Mouse (Mus musculus) stomach, postnatal 0 days (tissue): ENCODE results near the gene Fastkd2. TPM values are rescaled to one million over a fixed set of nuclear protein-coding genes. Genes with fewer than 3 reads are reported as not detected.

Experiments
- ATAC-seq: fragments of 200-750 bp; cut with Nextera tagmentation; 2 replicates; pipeline ENCODE4 v1.8.0; 2017; ENCODE audit not compliant: low FRiP score, low TSS enrichment
- DNase-seq: peaks from one replicate; pipeline ENCODE4 v3.0.0-alpha.2; 2016; ENCODE audit warnings: low spot score
- H3K27ac ChIP-seq: fragments of 300-500 bp; sonication (generic); replicated peaks from 2 replicates; pipeline ENCODE4 v1.5.1; 2014; ENCODE audit warnings: mild to moderate bottlenecking, control low read depth
- H3K27me3 ChIP-seq: fragments of 300-500 bp; sonication (generic); 2 replicates; pipeline ENCODE4 v1.6.1; 2014; ENCODE audit warnings: low read length; ENCODE audit not compliant: control insufficient read depth, insufficient read depth
- H3K36me3 ChIP-seq: fragments of 300-500 bp; sonication (generic); 2 replicates; pipeline ENCODE4 v1.6.1; 2014; ENCODE audit warnings: low read length, mixed read lengths; ENCODE audit not compliant: control insufficient read depth, insufficient read depth
- H3K4me1 ChIP-seq: fragments of 300-500 bp; sonication (generic); replicated peaks from 2 replicates; pipeline ENCODE4 v1.6.1; 2014; ENCODE audit warnings: antibody characterized with exemption; ENCODE audit not compliant: control insufficient read depth, insufficient read depth
- H3K4me2 ChIP-seq: fragments of 300-500 bp; sonication (generic); replicated peaks from 2 replicates; pipeline ENCODE4 v1.6.1; 2014; ENCODE audit warnings: low read depth, mild to moderate bottlenecking, control low read depth, moderate library complexity
- H3K4me3 ChIP-seq: fragments of 300-500 bp; sonication (generic); 2 replicates; pipeline ENCODE4 v1.5.1; 2014; ENCODE audit warnings: low read depth, low read length, control low read depth
- H3K9ac ChIP-seq: fragments of 300-500 bp; sonication (generic); 2 replicates; pipeline ENCODE4 v1.6.1; 2014; ENCODE audit warnings: mild to moderate bottlenecking, low read length, control low read depth, mixed read lengths
- H3K9me3 ChIP-seq: fragments of 300-500 bp; sonication (generic); 2 replicates; pipeline ENCODE4 v1.6.1; 2016; ENCODE audit warnings: low read length; ENCODE audit not compliant: control insufficient read depth
- CTCF ChIP-seq: IDR thresholded peaks from 2 replicates; pipeline ENCODE4 v1.5.1; 2016; ENCODE audit warnings: antibody characterized with exemption, low read depth, mild to moderate bottlenecking, moderate library complexity
- EP300 ChIP-seq: optimal IDR thresholded peaks from 2 replicates; pipeline ENCODE3; 2016; ENCODE audit warnings: antibody characterized with exemption
- WGBS: fragments of 180-500 bp; shearing (Covaris S2); extraction: QIAGEN DNeasy Blood & Tissue Kit; methylation state at CpG from one replicate; pipeline ENCODE4 v1.1.7; 2014; 5-methylcytosine and 5-hydroxymethylcytosine counted together
- polyA plus RNA-seq: library from polyadenylated mRNA; unstranded; fragments of >200 nt; fragmentation: Nextera tagmentation; extraction: Ambion mirVana; gene quantifications from 2 replicates; pipeline ENCODE4 v1.2.1, GENCODE M21; 2015

The Fastkd2 gene
- polyA plus RNA-seq: 24.8 and 24.9 TPM in 2 replicates

DNA sequence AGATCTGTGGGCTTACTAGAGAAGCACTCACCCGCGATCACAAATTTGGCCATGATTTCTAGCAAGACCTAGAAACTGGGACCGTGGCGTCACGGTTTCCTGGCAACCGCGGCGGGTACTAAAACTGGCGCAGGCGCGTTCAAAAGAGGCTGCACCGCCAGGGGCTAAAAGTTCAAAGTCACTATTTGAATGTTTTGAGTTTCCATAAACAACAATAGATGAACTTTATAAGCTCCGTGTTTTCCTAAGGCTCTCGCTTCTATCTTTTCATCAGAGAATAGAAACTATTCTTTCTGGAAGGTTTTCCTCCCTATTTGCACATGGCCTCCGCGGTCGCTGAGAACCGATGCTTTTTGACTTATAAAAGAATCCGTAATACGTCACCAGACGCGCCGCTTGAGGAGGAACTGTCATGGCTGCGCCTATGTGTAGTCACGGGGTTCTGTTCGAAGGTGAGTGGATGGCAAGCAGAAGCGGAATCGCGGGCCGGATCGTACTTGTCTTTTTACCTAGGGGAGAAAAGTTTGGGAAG lies at the start of gene Fastkd2, which contains the start of gene Mdh1b:
TSS of gene Fastkd2 (plus strand) at position 375 of the 532 bp plus-strand sequence.
TSS of gene Mdh1b (minus strand) at position 79 of the 532 bp plus-strand sequence.
- peak within 1 kb of the TSS; percentile 58 for H3K4me2 ChIP-seq
- no peaks in the 10 kb centered on the region for H3K36me3 ChIP-seq
- peak within 1 kb of the TSS; percentile 64 for H3K4me3 ChIP-seq
- peak; percentile 90 for DNase-seq
- H3K27ac ChIP-seq: no peak within 1 kb of the TSS
- H3K4me1 ChIP-seq: no peaks in the 10 kb centered on the region
- peak within 1 kb of the TSS; percentile 69 for H3K9ac ChIP-seq
- ATAC-seq: peak; percentile 96
- TF ChIP-seq CTCF: peak; percentile 15; the same call in 1 of the 2 replicates
- no peak for TF ChIP-seq EP300
- no peaks in the 10 kb centered on the region for H3K27me3 ChIP-seq
- under 1% methylated on average over 31 of the region's 31 CpGs for WGBS
- no peaks in the 10 kb centered on the region for H3K9me3 ChIP-seq

DNA sequence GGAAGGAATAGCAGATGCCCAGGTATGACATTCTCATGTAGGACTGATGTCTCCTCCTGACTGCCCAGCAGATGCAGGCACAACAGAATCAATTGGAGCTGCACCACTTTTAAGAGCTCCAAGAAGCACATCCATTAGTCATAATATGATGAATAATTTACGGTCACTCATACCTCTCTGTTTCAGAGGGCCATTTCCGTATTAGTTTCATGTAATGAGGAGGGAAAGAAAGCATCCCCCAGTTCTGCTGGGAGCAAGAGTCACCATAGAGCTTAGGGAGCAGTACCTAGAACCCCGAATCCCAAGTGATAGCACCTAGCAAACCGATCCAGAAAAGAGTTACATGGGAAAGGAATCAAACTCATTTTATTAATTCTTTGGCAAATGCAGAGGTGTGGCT lies 43.6 kb upstream of the Fastkd2 start, which contains the start of gene Dytn:
TSS of gene Dytn (minus strand) at position 101 of the 400 bp plus-strand sequence.
- Histone ChIP-seq H3K27ac (no peak within 1 kb of the TSS), H3K9ac (no peak within 1 kb of the TSS), H3K4me3 (no peak within 1 kb of the TSS), H3K36me3 (no peaks in the 10 kb centered on the region), H3K4me2 (no peak within 1 kb of the TSS), H3K27me3 (no peaks in the 10 kb centered on the region), H3K9me3 (no peaks in the 10 kb centered on the region), H3K4me1 (no peaks in the 10 kb centered on the region)
- DNase-seq: no peak
- TF ChIP-seq CTCF (no peak), EP300 (no peak)
- ATAC-seq: no peak
- WGBS: 83% methylated on average over 4 of the region's 4 CpGs

DNA sequence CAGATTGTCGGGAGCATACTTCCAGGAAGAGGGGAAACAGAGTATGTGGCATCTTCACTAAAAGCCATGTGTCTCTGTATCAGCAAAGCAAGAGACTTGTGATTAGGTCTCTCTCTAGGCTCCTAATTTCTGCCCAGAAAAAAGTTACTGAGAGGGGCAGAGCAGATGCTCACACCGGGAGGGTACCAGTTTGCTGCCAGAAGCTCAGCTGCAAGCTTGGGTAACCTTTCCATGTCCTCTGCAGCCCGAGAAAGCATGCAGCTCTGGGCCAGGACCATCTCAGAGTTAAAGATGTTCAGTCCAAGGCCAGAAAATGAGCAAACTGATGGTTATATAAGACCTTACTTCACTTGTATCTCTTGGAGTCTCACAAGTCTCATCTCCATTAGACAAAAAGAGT lies 33.6 kb upstream of the Fastkd2 start:
- DNase-seq (no peak), ATAC-seq (no peak)
- H3K9ac ChIP-seq: no peak overlapping the region
- H3K27me3 ChIP-seq: no peaks in the 10 kb centered on the region
- no peak overlapping the region for H3K27ac ChIP-seq
- 70% methylated on average over 3 of the region's 3 CpGs for WGBS
- H3K9me3 ChIP-seq: no peaks in the 10 kb centered on the region
- TF ChIP-seq EP300: no peak
- TF ChIP-seq CTCF: no peak
- H3K4me1 ChIP-seq: no peaks in the 10 kb centered on the region
- H3K4me3 ChIP-seq: no peak overlapping the region
- H3K4me2 ChIP-seq: no peak overlapping the region
- H3K36me3 ChIP-seq: no peaks in the 10 kb centered on the region

DNA sequence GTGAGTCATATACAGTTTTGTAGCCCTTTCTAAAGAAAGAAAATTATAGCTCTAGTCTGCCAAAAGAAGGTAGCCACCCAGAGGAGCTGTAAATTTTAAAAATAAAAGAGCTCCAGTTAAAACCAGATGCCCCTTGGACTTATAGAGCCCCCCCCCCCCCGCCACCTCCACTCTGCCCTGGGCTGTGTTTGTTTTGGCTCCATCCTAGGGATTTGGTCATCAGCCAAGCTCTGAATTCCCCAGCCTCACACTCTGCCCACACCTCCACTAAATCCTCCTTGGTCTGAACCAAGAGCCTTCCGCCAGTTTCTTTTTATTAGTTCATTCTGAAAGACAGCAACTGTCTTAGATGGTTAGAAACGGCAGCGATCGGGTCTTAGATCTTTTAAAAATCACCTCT lies 24.7 kb upstream of the Fastkd2 start:
- peak; percentile 19 for DNase-seq
- Histone ChIP-seq H3K27ac (no peak overlapping the region), H3K9me3 (no peaks in the 10 kb centered on the region), H3K27me3 (no peaks in the 10 kb centered on the region), H3K36me3 (no peaks in the 10 kb centered on the region), H3K4me2 (no peak overlapping the region), H3K4me3 (no peak overlapping the region), H3K9ac (no peak overlapping the region), H3K4me1 (no peaks in the 10 kb centered on the region)
- 43% methylated on average over 5 of the region's 5 CpGs for WGBS
- TF ChIP-seq CTCF (no peak), EP300 (no peak)
- no peak for ATAC-seq

DNA sequence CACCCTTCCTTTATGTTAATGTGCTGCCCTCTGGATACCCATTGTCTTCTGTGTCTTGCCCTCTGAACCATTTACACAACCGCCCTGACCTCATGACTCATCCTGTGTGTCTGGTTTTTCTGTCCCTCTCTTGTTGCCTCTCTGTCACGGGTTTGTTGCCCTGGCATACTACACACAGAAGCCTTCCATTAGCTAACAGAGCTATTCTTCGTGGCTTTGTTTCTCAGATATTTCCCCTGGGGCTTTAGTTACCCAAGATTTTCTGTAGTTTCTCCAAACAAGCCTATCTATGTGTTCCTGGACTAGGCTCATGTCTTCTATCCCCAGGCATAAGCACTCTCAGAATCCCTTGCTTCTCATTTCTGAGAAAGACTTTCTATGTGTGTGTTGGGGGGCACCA lies 21.5 kb upstream of the Fastkd2 start:
- no peak for ATAC-seq

DNA sequence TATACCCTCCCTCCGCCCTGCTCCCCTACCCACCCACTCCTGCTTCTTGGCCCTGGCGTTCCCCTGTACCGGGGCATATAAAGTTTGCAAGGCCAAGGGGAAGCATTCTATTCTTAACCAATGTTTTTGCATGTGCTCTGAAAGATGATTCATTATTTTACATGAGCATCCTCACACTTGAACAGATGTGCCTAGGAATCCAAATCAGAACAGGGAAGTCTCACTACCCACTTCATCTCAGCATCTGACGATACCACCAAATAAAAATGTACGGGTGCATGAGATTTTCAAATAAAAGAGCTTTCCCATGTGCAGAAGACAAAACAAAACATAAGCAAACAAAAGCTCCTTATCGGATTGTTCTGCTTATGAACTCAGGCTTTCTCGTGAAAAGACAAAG lies 10.3 kb upstream of the Fastkd2 start:
- H3K36me3 ChIP-seq: no peaks in the 10 kb centered on the region
- no peak overlapping the region for H3K9ac ChIP-seq
- ATAC-seq: no peak
- 70% methylated on average over 7 of the region's 7 CpGs for WGBS
- no peak overlapping the region for H3K27ac ChIP-seq
- TF ChIP-seq CTCF: no peak
- TF ChIP-seq EP300: no peak
- no peaks in the 10 kb centered on the region for H3K9me3 ChIP-seq
- no peaks in the 10 kb centered on the region for H3K27me3 ChIP-seq
- no peak overlapping the region for H3K4me2 ChIP-seq
- no peak for DNase-seq
- H3K4me1 ChIP-seq: no peaks in the 10 kb centered on the region
- H3K4me3 ChIP-seq: no peak overlapping the region

More for the DNA sequence above, 21.5 kb upstream of the Fastkd2 start:
- WGBS: 63% methylated on average over 3 of the region's 3 CpGs
- no peak overlapping the region for H3K9ac ChIP-seq
- H3K9me3 ChIP-seq: no peaks in the 10 kb centered on the region
- no peak overlapping the region for H3K4me2 ChIP-seq
- no peak overlapping the region for H3K4me3 ChIP-seq
- H3K36me3 ChIP-seq: no peaks in the 10 kb centered on the region
- no peaks in the 10 kb centered on the region for H3K4me1 ChIP-seq
- no peak for DNase-seq
- no peaks in the 10 kb centered on the region for H3K27me3 ChIP-seq
- TF ChIP-seq CTCF (no peak), EP300 (no peak)
- H3K27ac ChIP-seq: no peak overlapping the region
